Comparison of ENCODE assay signal across 8 mouse cellular contexts in genomic region chr19:5689088-5689428, GRCm38 (mm10). TPM values are rescaled to one million over a fixed set of nuclear protein-coding genes. Genes with fewer than 3 reads are reported as not detected.
DNase-seq lines count a peak whose midpoint lies in the region; ATAC-seq and TF ChIP-seq lines count a peak whose summit lies in the region.

No protein-coding gene starts in this region.

- H3K27ac ChIP-seq in heart, embryonic 16.5 days (ENCODE audit: low read length) = peak overlapping the region; percentile 94
- H3K27ac ChIP-seq in MEL (ENCODE audit: control insufficient read depth, low read depth, low read length) = peak overlapping the region; percentile 94
- peak overlapping the region; percentile 65 for H3K27ac ChIP-seq in hindbrain, embryonic 11.5 days (ENCODE audit: low read depth, low read length)
- H3K27ac ChIP-seq in midbrain, embryonic 11.5 days (ENCODE audit: low read depth, low read length) = peak overlapping the region; percentile 62

- 0% methylated on average over 7 of the region's 7 CpGs for WGBS in heart, embryonic 16.5 days
- WGBS in hindbrain, embryonic 11.5 days = under 1% methylated on average over 7 of the region's 7 CpGs
- WGBS in midbrain, embryonic 11.5 days = under 1% methylated on average over 7 of the region's 7 CpGs

- H3K36me3 ChIP-seq in heart, embryonic 16.5 days (ENCODE audit: control insufficient read depth, insufficient read depth) = peaks cover 25% of the 10 kb centered on the region
- H3K36me3 ChIP-seq in MEL (ENCODE audit: control insufficient read depth in 1 of 2, insufficient read depth in 2 of 2, low read length in 2 of 2) = peaks cover 0 to 9% of the 10 kb centered on the region in 2 experiments; a peak in 2 of 4 replicates
- H3K36me3 ChIP-seq in hindbrain, embryonic 11.5 days (ENCODE audit: control insufficient read depth, insufficient read depth, low read length) = peaks cover 10% of the 10 kb centered on the region
- peaks cover 14% of the 10 kb centered on the region for H3K36me3 ChIP-seq in midbrain, embryonic 11.5 days (ENCODE audit: control insufficient read depth, insufficient read depth, low read length)

- H3K27me3 ChIP-seq in heart, embryonic 16.5 days (ENCODE audit: control insufficient read depth, insufficient read depth, low read length) = no peaks in the 10 kb centered on the region
- H3K27me3 ChIP-seq in MEL (ENCODE audit: control insufficient read depth in 1 of 2, insufficient read depth in 2 of 2, low read length in 2 of 2) = no peaks in the 10 kb centered on the region
- H3K27me3 ChIP-seq in hindbrain, embryonic 11.5 days (ENCODE audit: control insufficient read depth, insufficient read depth, low read length) = no peaks in the 10 kb centered on the region
- H3K27me3 ChIP-seq in midbrain, embryonic 11.5 days (ENCODE audit: control insufficient read depth, insufficient read depth, low read length) = no peaks in the 10 kb centered on the region

- peaks cover 44% of the 10 kb centered on the region for H3K79me2 ChIP-seq in MEL (ENCODE audit: control insufficient read depth, insufficient read depth, low read length, poor library complexity)

- H3K4me2 ChIP-seq in heart, embryonic 16.5 days (ENCODE audit: low read depth, low read length) = peak overlapping the region; percentile 99
- H3K4me2 ChIP-seq in hindbrain, embryonic 11.5 days (replicated peaks; ENCODE audit: low read depth, low read length) = peak overlapping the region; percentile 96
- peak overlapping the region; percentile 99 for H3K4me2 ChIP-seq in midbrain, embryonic 11.5 days

- H3K9ac ChIP-seq in heart, embryonic 16.5 days (ENCODE audit: low read length) = peak overlapping the region; percentile 88
- H3K9ac ChIP-seq in MEL (ENCODE audit: control insufficient read depth, low read depth, low read length, poor library complexity, severe bottlenecking) = peak overlapping the region; percentile 72
- H3K9ac ChIP-seq in hindbrain, embryonic 11.5 days (ENCODE audit: low read depth, low read length) = peak overlapping the region; percentile 87
- peak overlapping the region; percentile 73 for H3K9ac ChIP-seq in midbrain, embryonic 11.5 days (ENCODE audit: low read length)

- no peak for DNase-seq in heart, postnatal 10 days
- no peak for DNase-seq in MEL (ENCODE audit: low read depth, low spot score)
- no peak for DNase-seq in hindbrain, embryonic 11.5 days (ENCODE audit: low spot score)
- no peak for DNase-seq in midbrain, embryonic 11.5 days (ENCODE audit: low spot score, missing footprints)
- no peak for DNase-seq in adrenal gland, adult 18-20 months (ENCODE audit: low spot score in 2 of 2)
- DNase-seq in thymus, adult 18-20 months = no peak
- no peak for DNase-seq in right cerebral cortex, adult 2 months (ENCODE audit: low spot score in 2 of 2)

- peaks cover 21% of the 10 kb centered on the region for H3K4me1 ChIP-seq in heart, embryonic 16.5 days (ENCODE audit: control insufficient read depth, insufficient read depth, low read length)
- H3K4me1 ChIP-seq in MEL (ENCODE audit: control insufficient read depth in 1 of 2, insufficient read depth in 2 of 2, low read length in 2 of 2) = peaks cover 2 to 24% of the 10 kb centered on the region in 2 experiments; a peak in 3 of 4 replicates
- H3K4me1 ChIP-seq in hindbrain, embryonic 11.5 days (replicated peaks; ENCODE audit: control insufficient read depth, insufficient read depth, low read length) = peaks cover 17% of the 10 kb centered on the region; the same call in 1 of the 2 replicates
- peaks cover 33% of the 10 kb centered on the region for H3K4me1 ChIP-seq in midbrain, embryonic 11.5 days (ENCODE audit: control insufficient read depth, insufficient read depth, low read length)

- no peak for TF ChIP-seq EP300 in MEL (IDR thresholded peaks at IDR 0.05; ENCODE audit: low read depth in 1 of 2, low read length in 2 of 2)

- ATAC-seq in heart, embryonic 16.5 days (replicated peaks; ENCODE audit: extremely low read depth, insufficient read depth, low FRiP score) = no peak
- no peak for ATAC-seq in hindbrain, embryonic 11.5 days (ENCODE audit: low FRiP score)
- ATAC-seq in midbrain, embryonic 11.5 days (ENCODE audit: low FRiP score) = no peak

- H3K4me3 ChIP-seq in heart, embryonic 16.5 days (ENCODE audit: low read length) = peak overlapping the region; percentile 77
- peak overlapping the region; percentile 89 to 99 for H3K4me3 ChIP-seq in MEL (ENCODE audit: control insufficient read depth in 1 of 2, insufficient read depth in 1 of 2, low read depth in 2 of 2, low read length in 2 of 2)
- H3K4me3 ChIP-seq in hindbrain, embryonic 11.5 days (ENCODE audit: low read depth, low read length) = peak overlapping the region; percentile 88
- peak overlapping the region; percentile 90 for H3K4me3 ChIP-seq in midbrain, embryonic 11.5 days (ENCODE audit: low read depth, low read length)

- H3K9me3 ChIP-seq in heart, embryonic 16.5 days (replicated peaks; ENCODE audit: control insufficient read depth, low read length) = no peaks in the 10 kb centered on the region
- no peaks in the 10 kb centered on the region for H3K9me3 ChIP-seq in MEL (replicated peaks; ENCODE audit: insufficient read depth, low read length)
- no peaks in the 10 kb centered on the region for H3K9me3 ChIP-seq in hindbrain, embryonic 11.5 days (ENCODE audit: control insufficient read depth, low read length)
- no peaks in the 10 kb centered on the region for H3K9me3 ChIP-seq in midbrain, embryonic 11.5 days (ENCODE audit: control insufficient read depth, low read length)

- no peak for TF ChIP-seq CTCF in MEL (IDR thresholded peaks at IDR 0.05 in 2 of 3, conservative IDR thresholded peaks at IDR 0.05 in 1 of 3; ENCODE audit: control insufficient read depth in 1 of 3, insufficient read depth in 1 of 3, low read depth in 2 of 3, low read length in 3 of 3, poor library complexity in 1 of 3, severe bottlenecking in 1 of 3)

- intact Hi-C loops in heart, postnatal 10 days (cut with DNase I) = loop anchor here (2.0 kb wide), 1 partner anchor 198 kb away; the partner anchor contains the start of gene Cfl1

- no peak for TF ChIP-seq POLR2A in MEL (IDR thresholded peaks at IDR 0.05; ENCODE audit: control insufficient read depth in 1 of 2, insufficient read depth in 1 of 2, low read depth in 1 of 2, low read length in 2 of 2, poor library complexity in 1 of 2)

- TF ChIP-seq RAD21 in MEL (IDR thresholded peaks at IDR 0.05; ENCODE audit: low read depth, low read length) = no peak

TF ChIP-seq in MEL, 35 proteins besides CTCF, POLR2A, EP300 and RAD21 (continues in another document):
- no peak for TF ChIP-seq RCOR1 (IDR thresholded peaks at IDR 0.05; ENCODE audit: low read depth, low read length)

RNA-seq across cellular contexts. Expression of gene Pcnx3, which starts 0.3 kb away (rescaled TPM):
- 11.5 and 13.4 TPM in 2 replicates for polyA plus RNA-seq in heart, embryonic 16.5 days (2015; fragmentation: Nextera tagmentation; extraction: Ambion mirVana)
- total RNA-seq in heart, postnatal 10 days (2021) = 10 to 100 TPM; 34.7 to 37.9 TPM
- 25.3 and 26.8 TPM in 2 replicates for total RNA-seq in MEL (2012; rRNA removed)
- 10 to 100 TPM in 1 of 2 experiments, not detected in 1; 76.4 TPM for polyA plus RNA-seq in MEL (2012; ENCODE audit: insufficient read depth in 1 of 2, insufficient read length in 2 of 2, low read depth in 1 of 2, low replicate concordance in 2 of 2, missing spikeins in 1 of 2)
- 22.9 and 23.1 TPM in 2 replicates for polyA plus RNA-seq in hindbrain, embryonic 11.5 days (2014; fragmentation: Nextera tagmentation; extraction: Ambion mirVana)
- polyA plus RNA-seq in midbrain, embryonic 11.5 days (2014; fragmentation: Nextera tagmentation; extraction: Ambion mirVana) = 18.6 and 23.1 TPM in 2 replicates
- total RNA-seq in adrenal gland, adult 18-20 months (2021) = 100 to 1,000 TPM in 1 of 2 experiments, 10 to 100 TPM in 1; 84.6 to 103 TPM

RNA-seq across cellular contexts. Expression of gene Map3k11, which starts 0.5 kb away (rescaled TPM):
- polyA plus RNA-seq in heart, embryonic 16.5 days (2015; fragmentation: Nextera tagmentation; extraction: Ambion mirVana) = 24.4 and 26.8 TPM in 2 replicates
- 10 to 100 TPM; 41.3 to 47.8 TPM for total RNA-seq in heart, postnatal 10 days (2021)
- total RNA-seq in MEL (2012; rRNA removed) = 17.9 and 22.5 TPM in 2 replicates
- polyA plus RNA-seq in MEL (2012; ENCODE audit: insufficient read depth in 1 of 2, insufficient read length in 2 of 2, low read depth in 1 of 2, low replicate concordance in 2 of 2, missing spikeins in 1 of 2) = 10 to 100 TPM in 1 of 2 experiments, not detected in 1; 38.3 TPM
- polyA plus RNA-seq in hindbrain, embryonic 11.5 days (2014; fragmentation: Nextera tagmentation; extraction: Ambion mirVana) = 13.4 and 14.7 TPM in 2 replicates
- polyA plus RNA-seq in midbrain, embryonic 11.5 days (2014; fragmentation: Nextera tagmentation; extraction: Ambion mirVana) = 14.0 and 17.3 TPM in 2 replicates
- 10 to 100 TPM; 36.9 to 45.8 TPM for total RNA-seq in adrenal gland, adult 18-20 months (2021)

RNA-seq across cellular contexts. Expression of gene Kcnk7, which starts 15.1 kb away (rescaled TPM):
- polyA plus RNA-seq in heart, embryonic 16.5 days (2015; fragmentation: Nextera tagmentation; extraction: Ambion mirVana) = 0.18 and 0.24 TPM in 2 replicates
- total RNA-seq in heart, postnatal 10 days (2021) = not detected
- 0.16 and 0.23 TPM in 2 replicates for total RNA-seq in MEL (2012; rRNA removed)
- under 1 TPM in 1 of 2 experiments, not detected in 1; 0.60 TPM for polyA plus RNA-seq in MEL (2012; ENCODE audit: insufficient read depth in 1 of 2, insufficient read length in 2 of 2, low read depth in 1 of 2, low replicate concordance in 2 of 2, missing spikeins in 1 of 2)
- polyA plus RNA-seq in hindbrain, embryonic 11.5 days (2014; fragmentation: Nextera tagmentation; extraction: Ambion mirVana) = 0.19 TPM in 1 of 2 replicates, not detected in the other
- not detected in 2 replicates for polyA plus RNA-seq in midbrain, embryonic 11.5 days (2014; fragmentation: Nextera tagmentation; extraction: Ambion mirVana)
- total RNA-seq in adrenal gland, adult 18-20 months (2021) = not detected

RNA-seq across cellular contexts. Expression of gene Sipa1, which starts 25.6 kb away (rescaled TPM):
- 23.5 and 24.9 TPM in 2 replicates for polyA plus RNA-seq in heart, embryonic 16.5 days (2015; fragmentation: Nextera tagmentation; extraction: Ambion mirVana)
- total RNA-seq in heart, postnatal 10 days (2021) = 10 to 100 TPM; 44.2 to 49.6 TPM
- 6.2 and 7.6 TPM in 2 replicates for total RNA-seq in MEL (2012; rRNA removed)
- 10 to 100 TPM in 1 of 2 experiments, not detected in 1; 15.5 TPM for polyA plus RNA-seq in MEL (2012; ENCODE audit: insufficient read depth in 1 of 2, insufficient read length in 2 of 2, low read depth in 1 of 2, low replicate concordance in 2 of 2, missing spikeins in 1 of 2)
- 7.8 and 8.2 TPM in 2 replicates for polyA plus RNA-seq in hindbrain, embryonic 11.5 days (2014; fragmentation: Nextera tagmentation; extraction: Ambion mirVana)
- 8.8 and 10.9 TPM in 2 replicates for polyA plus RNA-seq in midbrain, embryonic 11.5 days (2014; fragmentation: Nextera tagmentation; extraction: Ambion mirVana)
- 10 to 100 TPM; 41.1 to 45.6 TPM for total RNA-seq in adrenal gland, adult 18-20 months (2021)

RNA-seq across cellular contexts. Expression of gene Ehbp1l1, which starts 37.1 kb away (rescaled TPM):
- polyA plus RNA-seq in heart, embryonic 16.5 days (2015; fragmentation: Nextera tagmentation; extraction: Ambion mirVana) = 92.3 and 97.5 TPM in 2 replicates
- 100 to 1,000 TPM; 154 to 161 TPM for total RNA-seq in heart, postnatal 10 days (2021)
- 60.6 and 63.2 TPM in 2 replicates for total RNA-seq in MEL (2012; rRNA removed)
- 100 to 1,000 TPM in 1 of 2 experiments, 10 to 100 TPM in 1; 77.3 to 113 TPM for polyA plus RNA-seq in MEL (2012; ENCODE audit: insufficient read depth in 1 of 2, insufficient read length in 2 of 2, low read depth in 1 of 2, low replicate concordance in 2 of 2, missing spikeins in 1 of 2)
- polyA plus RNA-seq in hindbrain, embryonic 11.5 days (2014; fragmentation: Nextera tagmentation; extraction: Ambion mirVana) = 4.4 and 6.2 TPM in 2 replicates
- 5.3 and 5.4 TPM in 2 replicates for polyA plus RNA-seq in midbrain, embryonic 11.5 days (2014; fragmentation: Nextera tagmentation; extraction: Ambion mirVana)
- total RNA-seq in adrenal gland, adult 18-20 months (2021) = 10 to 100 TPM; 33.5 to 45.6 TPM
